Mouse (Mus musculus) midbrain, embryonic 15.5 days (tissue): Measurements from ENCODE around the gene Il2rb. TPM values are rescaled to one million over a fixed set of nuclear protein-coding genes. Genes with fewer than 3 reads are reported as not detected.

ENCODE experiments used
- ATAC-seq: fragments of 200-750 bp; cut with Nextera tagmentation; replicated peaks from 2 replicates; pipeline ENCODE4 v1.8.0; 2017; ENCODE audit warnings: moderate TSS enrichment
- H3K27ac ChIP-seq: fragments of 300-500 bp; sonication (generic); 2 replicates; pipeline ENCODE4 v1.5.1; 2015; ENCODE audit warnings: mild to moderate bottlenecking, inconsistent platforms
- H3K27me3 ChIP-seq: fragments of 300-500 bp; sonication (generic); replicated peaks from 2 replicates; pipeline ENCODE4 v1.6.1; 2015; ENCODE audit warnings: inconsistent platforms
- H3K36me3 ChIP-seq: fragments of 300-500 bp; sonication (generic); replicated peaks from 2 replicates; pipeline ENCODE4 v1.6.1; 2015; ENCODE audit warnings: inconsistent platforms
- H3K4me1 ChIP-seq: fragments of 300-500 bp; sonication (generic); 2 replicates; pipeline ENCODE4 v1.6.1; 2015; ENCODE audit warnings: inconsistent platforms
- H3K4me2 ChIP-seq: fragments of 300-500 bp; sonication (generic); 2 replicates; pipeline ENCODE4 v1.6.1; 2015; ENCODE audit warnings: inconsistent platforms, mild to moderate bottlenecking, moderate library complexity
- H3K4me3 ChIP-seq: fragments of 300-500 bp; sonication (generic); 2 replicates; pipeline ENCODE4 v1.5.1; 2015; ENCODE audit warnings: mild to moderate bottlenecking, inconsistent platforms
- H3K9ac ChIP-seq: fragments of 300-500 bp; sonication (generic); 2 replicates; pipeline ENCODE4 v1.6.1; 2015; ENCODE audit warnings: mild to moderate bottlenecking, inconsistent platforms
- H3K9me3 ChIP-seq: fragments of 300-500 bp; sonication (generic); 2 replicates; pipeline ENCODE4 v1.6.1; 2016; ENCODE audit warnings: inconsistent platforms
- WGBS: fragments of 180-500 bp; shearing (Covaris S2); methylation state at CpG from one replicate; pipeline ENCODE4 v1.1.7; 2015; ENCODE audit warnings: mixed read lengths; 5-methylcytosine and 5-hydroxymethylcytosine counted together
- polyA plus RNA-seq: library from polyadenylated mRNA; unstranded; fragments of >200 nt; fragmentation: Nextera tagmentation; extraction: Ambion mirVana; gene quantifications from 2 replicates; pipeline ENCODE4 v1.2.1, GENCODE M21; 2015

Gene Il2rb
- polyA plus RNA-seq, 1 experiment from 2014 or later, result 0.05 TPM

- H3K4me1 ChIP-seq, result no peaks in the 10 kb centered on the region
- no peaks in the 10 kb centered on the region for H3K27me3 ChIP-seq
- no peak overlapping the region for H3K9ac ChIP-seq
- H3K9me3 ChIP-seq, result no peaks in the 10 kb centered on the region
- H3K4me2 ChIP-seq, result no peak overlapping the region
- H3K27ac ChIP-seq, result no peak overlapping the region
- no peak overlapping the region for H3K4me3 ChIP-seq
- H3K36me3 ChIP-seq, result no peaks in the 10 kb centered on the region
- 64% methylated on average over 3 of the region's 3 CpGs for WGBS
- no peak for ATAC-seq
These were observed 19.5 kb downstream of the Il2rb start for GRCm38 (mm10) chr15:78475604-78476031.

- WGBS, result 78% methylated on average over 6 of the region's 6 CpGs
- Histone ChIP-seq H3K36me3 (no peaks in the 10 kb centered on the region), H3K27me3 (no peaks in the 10 kb centered on the region), H3K9me3 (no peaks in the 10 kb centered on the region), H3K4me2 (no peak overlapping the region), H3K4me1 (no peaks in the 10 kb centered on the region), H3K9ac (no peak overlapping the region), H3K27ac (no peak overlapping the region), H3K4me3 (no peak overlapping the region)
- ATAC-seq, result no peak
These were observed 21.6 kb downstream of the Il2rb start for GRCm38 (mm10) chr15:78473442-78473841.

GRCm38 (mm10) chr15:78471902-78472301 is 23.2 kb downstream of the Il2rb start:
- no peak for ATAC-seq
- Histone ChIP-seq H3K4me3 (no peak overlapping the region), H3K9ac (no peak overlapping the region), H3K36me3 (no peaks in the 10 kb centered on the region), H3K27ac (no peak overlapping the region), H3K4me1 (no peaks in the 10 kb centered on the region), H3K4me2 (no peak overlapping the region), H3K27me3 (no peaks in the 10 kb centered on the region), H3K9me3 (no peaks in the 10 kb centered on the region)
- 68% methylated on average over 7 of the region's 7 CpGs for WGBS

GRCm38 (mm10) chr15:78470495-78471276 is 24.4 kb downstream of the Il2rb start:
- Histone ChIP-seq H3K4me1 (no peaks in the 10 kb centered on the region), H3K4me2 (no peak overlapping the region), H3K4me3 (no peak overlapping the region), H3K9me3 (no peaks in the 10 kb centered on the region), H3K9ac (no peak overlapping the region), H3K27me3 (no peaks in the 10 kb centered on the region), H3K36me3 (no peaks in the 10 kb centered on the region), H3K27ac (no peak overlapping the region)
- no peak for ATAC-seq
- 72% methylated on average over 4 of the region's 4 CpGs for WGBS

GRCm38 (mm10) chr15:78468379-78468937 is 26.6 kb downstream of the Il2rb start, which contains the start of gene Tmprss6:
Gene Tmprss6 (minus strand): TSS chr15:78468634.
- H3K4me1 ChIP-seq, result no peaks in the 10 kb centered on the region
- 81% methylated on average over 7 of the region's 7 CpGs for WGBS
- no peak within 1 kb of the TSS for H3K27ac ChIP-seq
- no peak within 1 kb of the TSS for H3K9ac ChIP-seq
- 0 out of 2 replicates have a peak, but pooled peaks cover 3% of the 10 kb centered on the region for H3K27me3 ChIP-seq
- H3K9me3 ChIP-seq, result no peaks in the 10 kb centered on the region
- no peak within 1 kb of the TSS for H3K4me2 ChIP-seq
- ATAC-seq, result no peak
- H3K4me3 ChIP-seq, result no peak within 1 kb of the TSS
- H3K36me3 ChIP-seq, result no peaks in the 10 kb centered on the region

- H3K4me2 ChIP-seq, result no peak overlapping the region
- H3K27ac ChIP-seq, result no peak overlapping the region
- H3K36me3 ChIP-seq, result no peaks in the 10 kb centered on the region
- H3K27me3 ChIP-seq, result 0 out of 2 replicates have a peak, but pooled peaks cover 3% of the 10 kb centered on the region
- no peak overlapping the region for H3K4me3 ChIP-seq
- 91% methylated on average over 7 of the region's 7 CpGs for WGBS
- no peaks in the 10 kb centered on the region for H3K4me1 ChIP-seq
- H3K9ac ChIP-seq, result no peak overlapping the region
- no peak for ATAC-seq
- H3K9me3 ChIP-seq, result no peaks in the 10 kb centered on the region
These were observed 27.5 kb downstream of the Il2rb start for GRCm38 (mm10) chr15:78467570-78467969.

GRCm38 (mm10) chr15:78466809-78467208 is 28.3 kb downstream of the Il2rb start:
- WGBS, result 34% methylated on average over 6 of the region's 6 CpGs
- Histone ChIP-seq H3K36me3 (no peaks in the 10 kb centered on the region), H3K27me3 (0 out of 2 replicates have a peak, but pooled peaks cover 5% of the 10 kb centered on the region), H3K4me3 (no peak overlapping the region), H3K9ac (no peak overlapping the region), H3K9me3 (no peaks in the 10 kb centered on the region), H3K4me2 (no peak overlapping the region), H3K4me1 (no peaks in the 10 kb centered on the region), H3K27ac (no peak overlapping the region)
- no peak for ATAC-seq

- Histone ChIP-seq H3K9me3 (no peaks in the 10 kb centered on the region), H3K36me3 (no peaks in the 10 kb centered on the region), H3K4me1 (no peaks in the 10 kb centered on the region), H3K4me2 (no peak overlapping the region), H3K4me3 (no peak overlapping the region), H3K27me3 (0 out of 2 replicates have a peak, but pooled peaks cover 6% of the 10 kb centered on the region), H3K9ac (no peak overlapping the region), H3K27ac (no peak overlapping the region)
- 90% methylated on average over 2 of the region's 2 CpGs for WGBS
- ATAC-seq, result no peak
These were observed 32.1 kb downstream of the Il2rb start for GRCm38 (mm10) chr15:78462981-78463380.

- H3K36me3 ChIP-seq, result no peaks in the 10 kb centered on the region
- H3K4me2 ChIP-seq, result no peak overlapping the region
- no peak for ATAC-seq
- no peaks in the 10 kb centered on the region for H3K9me3 ChIP-seq
- H3K9ac ChIP-seq, result no peak overlapping the region
- H3K4me3 ChIP-seq, result no peak overlapping the region
- H3K27me3 ChIP-seq, result 0 out of 2 replicates have a peak, but pooled peaks cover 3% of the 10 kb centered on the region
- no peak overlapping the region for H3K27ac ChIP-seq
- no peaks in the 10 kb centered on the region for H3K4me1 ChIP-seq
- WGBS, result 81% methylated on average over 10 of the region's 10 CpGs
These were observed 37.9 kb downstream of the Il2rb start for GRCm38 (mm10) chr15:78457193-78457592.

- no peak for ATAC-seq
- H3K4me2 ChIP-seq, result no peak overlapping the region
- H3K27ac ChIP-seq, result no peak overlapping the region
- no peaks in the 10 kb centered on the region for H3K27me3 ChIP-seq
- H3K9me3 ChIP-seq, result no peaks in the 10 kb centered on the region
- no peaks in the 10 kb centered on the region for H3K4me1 ChIP-seq
- WGBS, result 50% methylated on average over 7 of the region's 7 CpGs
- no peaks in the 10 kb centered on the region for H3K36me3 ChIP-seq
- no peak overlapping the region for H3K4me3 ChIP-seq
- no peak overlapping the region for H3K9ac ChIP-seq
These were observed 39.0 kb downstream of the Il2rb start for GRCm38 (mm10) chr15:78456051-78456450.

- Histone ChIP-seq H3K27ac (no peak overlapping the region), H3K9me3 (no peaks in the 10 kb centered on the region), H3K4me1 (no peaks in the 10 kb centered on the region), H3K9ac (no peak overlapping the region), H3K27me3 (no peaks in the 10 kb centered on the region), H3K4me2 (no peak overlapping the region), H3K36me3 (no peaks in the 10 kb centered on the region), H3K4me3 (no peak overlapping the region)
- 66% methylated on average over 4 of the region's 4 CpGs for WGBS
- no peak for ATAC-seq
These were observed 39.9 kb downstream of the Il2rb start for GRCm38 (mm10) chr15:78455168-78455567.

- Histone ChIP-seq H3K27me3 (no peaks in the 10 kb centered on the region), H3K4me1 (peaks cover 4% of the 10 kb centered on the region), H3K9me3 (no peaks in the 10 kb centered on the region), H3K27ac (no peak overlapping the region), H3K4me3 (no peak overlapping the region), H3K36me3 (no peaks in the 10 kb centered on the region), H3K4me2 (no peak overlapping the region), H3K9ac (no peak overlapping the region)
- 89% methylated on average over 3 of the region's 3 CpGs for WGBS
- no peak for ATAC-seq
These were observed 42.1 kb downstream of the Il2rb start for GRCm38 (mm10) chr15:78452929-78453328.

GRCm38 (mm10) chr15:78451201-78451600 is 43.9 kb downstream of the Il2rb start:
- Histone ChIP-seq H3K9ac (no peak overlapping the region), H3K27ac (no peak overlapping the region), H3K4me3 (no peak overlapping the region), H3K4me2 (no peak overlapping the region), H3K4me1 (peaks cover 6% of the 10 kb centered on the region), H3K36me3 (no peaks in the 10 kb centered on the region), H3K9me3 (no peaks in the 10 kb centered on the region), H3K27me3 (no peaks in the 10 kb centered on the region)
- no peak for ATAC-seq
- 78% methylated on average over 2 of the region's 2 CpGs for whole genome bisulfite sequencing
